Mouse (Mus musculus) embryonic stem cell, embryonic (primary cell): ENCODE measurements around the gene Fos.

ENCODE experiments used
- CTCF ChIA-PET, 4 experiments: fragments of 300-600 bp in 2 of 4; fragments of 350-600 bp in 2 of 4; sonication (Branson Sonifier 250); formaldehyde crosslinking; loops; one replicate each; lab custom pipeline; 2022; ENCODE audit warnings: inconsistent platforms in 2 of 4; lab: Charles Lee
- POLR2A ChIA-PET, 4 experiments: fragments of 300-600 bp in 2 of 4; fragments of 350-600 bp in 2 of 4; sonication (Branson Sonifier 250); formaldehyde crosslinking; loops; one replicate each; lab custom pipeline; 2022; ENCODE audit warnings: antibody characterized with exemption in 4 of 4, inconsistent platforms in 1 of 4; lab: Charles Lee

Fos gene

DNA sequence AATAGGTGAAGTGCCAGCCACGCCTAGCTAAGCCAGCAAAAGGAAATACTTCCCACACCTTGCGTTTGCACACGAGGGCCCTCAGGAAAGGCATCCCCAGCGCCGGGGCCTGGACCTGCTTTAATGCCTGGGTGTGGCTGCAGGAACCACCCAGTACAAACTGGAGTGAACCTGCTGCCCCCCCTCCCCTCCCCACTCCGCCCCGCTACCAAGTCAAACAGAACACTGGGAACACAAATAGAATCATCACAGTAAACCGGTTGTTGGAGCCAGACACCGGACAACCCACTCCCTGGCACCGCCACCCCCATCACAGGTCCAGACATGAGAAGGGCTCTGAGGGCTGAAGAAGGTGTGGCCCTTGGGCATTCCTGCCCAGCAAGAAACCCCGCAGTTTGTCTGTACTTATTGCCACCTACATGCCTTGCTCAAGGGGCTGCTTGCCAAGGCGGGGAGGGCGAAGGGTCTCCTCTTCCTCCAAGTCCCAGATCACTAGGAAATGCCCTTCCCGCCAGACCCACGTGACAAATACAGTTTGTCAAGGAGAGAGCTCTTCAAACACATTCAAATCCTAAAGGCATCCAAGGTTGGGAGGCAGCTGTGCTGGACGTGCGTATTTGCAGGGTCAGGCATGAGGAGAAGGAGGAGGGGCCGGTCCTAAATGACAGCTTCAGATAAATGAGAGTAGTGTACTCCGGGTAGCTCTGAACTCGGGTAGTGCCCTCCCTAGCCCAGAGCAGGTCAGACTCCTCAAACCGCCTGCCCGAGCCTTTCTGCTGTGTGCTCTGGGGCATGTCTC is 21.8 kb upstream of the Fos start:
- ChIA-PET POLR2A (interaction anchor here in 3 of 4 experiments (0.5 to 8.9 kb wide), 52 partner anchors 10 to 1523 kb away, joined by 3 to 392 read pairs (median 5); partner anchors contain the start of genes Fos (in 3 of the 3), Acyp1 (in 2 of the 3), Zc2hc1c (in 2 of the 3) and Nek9 (in 1 of the 3)), CTCF (interaction anchor here in 1 of 4 experiments (1.2 kb wide), 1 partner anchor 20 kb away, joined by 5 read pairs; no protein-coding TSS in a partner anchor)

DNA sequence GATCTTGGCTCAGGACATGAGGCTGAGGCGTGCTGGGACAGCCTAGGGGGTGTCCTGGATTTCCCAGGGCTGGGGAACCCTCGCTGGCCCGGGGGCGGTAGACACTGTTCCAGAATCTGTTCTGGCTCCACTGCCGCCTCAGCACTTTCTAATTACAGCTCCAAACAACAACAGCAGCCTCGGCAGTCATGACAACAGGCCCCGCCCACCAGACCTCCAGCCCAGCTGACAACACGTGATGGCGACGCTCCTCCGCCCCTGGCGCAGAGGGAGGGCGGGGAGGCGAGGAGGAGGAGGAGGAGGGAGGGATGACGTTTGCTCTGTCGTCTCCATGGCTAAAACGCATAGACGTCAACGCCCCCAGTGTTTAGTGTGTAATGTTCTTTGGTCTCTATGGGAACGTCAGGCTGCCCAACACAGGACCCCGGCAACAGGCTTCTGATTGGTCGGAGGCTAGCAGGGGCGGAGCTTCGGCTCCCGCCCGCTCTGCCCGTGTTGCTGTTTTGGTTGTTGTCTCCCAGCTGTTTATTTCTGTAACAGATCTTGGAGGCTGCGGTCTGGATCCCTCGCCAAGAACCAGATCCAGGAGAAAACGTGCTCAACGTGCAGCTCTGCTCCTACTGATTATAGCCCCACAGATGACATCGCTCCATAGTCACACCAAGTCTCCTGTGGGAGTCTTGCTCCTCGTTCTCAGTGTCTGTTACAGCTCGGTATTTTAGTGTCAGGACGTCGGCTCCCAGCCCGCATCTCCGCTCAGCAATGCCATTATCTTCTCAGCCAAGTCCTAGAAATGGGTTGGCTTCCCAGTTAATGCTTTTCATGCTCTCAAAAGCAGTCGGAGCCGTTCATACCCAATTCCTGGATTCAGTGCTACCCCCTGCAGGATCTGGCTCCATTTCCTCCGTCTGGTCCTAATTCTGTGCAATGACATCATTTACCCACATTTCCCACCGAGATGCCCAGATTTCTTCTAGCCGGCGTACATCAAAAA is 18.3 kb upstream of the Fos start:
- ChIA-PET CTCF (interaction anchor here in 3 of 4 experiments (0.9 to 1.8 kb wide), 7 partner anchors 17 to 150 kb away, joined by 3 to 15 read pairs (median 3); partner anchors contain the start of gene Fos (in 1 of the 3)), POLR2A (interaction anchor here in 3 of 4 experiments (0.5 to 8.9 kb wide), 103 partner anchors 8 to 1347 kb away, joined by 3 to 392 read pairs (median 4); partner anchors contain the start of genes Fos (in 3 of the 3), Nek9 (in 2 of the 3), Tmed10 (in 2 of the 3) and Eif2b2 (in 1 of the 3))

DNA sequence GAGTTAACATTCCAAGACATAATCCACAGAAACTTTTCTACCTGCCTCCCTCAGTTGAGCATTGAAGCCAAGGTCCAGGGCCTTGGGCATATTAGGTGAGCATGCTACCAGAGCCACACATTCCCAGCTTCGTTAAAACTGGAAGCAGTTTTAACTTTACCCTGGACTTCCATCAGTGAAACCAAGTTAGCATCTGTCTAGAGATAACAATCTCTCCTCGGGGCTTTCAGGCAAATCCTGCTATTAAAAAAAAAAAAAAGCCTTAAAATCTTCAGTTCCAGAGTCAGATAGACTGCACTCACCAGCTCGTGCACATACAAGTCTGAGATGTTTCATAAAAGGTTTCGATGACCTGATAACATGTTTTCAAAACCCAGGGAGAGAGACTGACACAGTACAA is 17.4 kb upstream of the Fos start:
- ChIA-PET CTCF (interaction anchor here in 1 of 4 experiments (0.7 to 1.1 kb wide), 2 partner anchors 17 to 127 kb away, joined by 3 read pairs; partner anchors contain the start of gene Fos), POLR2A (interaction anchor here in 3 of 4 experiments (0.6 to 8.9 kb wide), 38 partner anchors 10 to 1346 kb away, joined by 3 to 392 read pairs (median 6); partner anchors contain the start of genes Fos (in 3 of the 3), Prox2 (in 1 of the 3) and Tmed10 (in 1 of the 3))

DNA sequence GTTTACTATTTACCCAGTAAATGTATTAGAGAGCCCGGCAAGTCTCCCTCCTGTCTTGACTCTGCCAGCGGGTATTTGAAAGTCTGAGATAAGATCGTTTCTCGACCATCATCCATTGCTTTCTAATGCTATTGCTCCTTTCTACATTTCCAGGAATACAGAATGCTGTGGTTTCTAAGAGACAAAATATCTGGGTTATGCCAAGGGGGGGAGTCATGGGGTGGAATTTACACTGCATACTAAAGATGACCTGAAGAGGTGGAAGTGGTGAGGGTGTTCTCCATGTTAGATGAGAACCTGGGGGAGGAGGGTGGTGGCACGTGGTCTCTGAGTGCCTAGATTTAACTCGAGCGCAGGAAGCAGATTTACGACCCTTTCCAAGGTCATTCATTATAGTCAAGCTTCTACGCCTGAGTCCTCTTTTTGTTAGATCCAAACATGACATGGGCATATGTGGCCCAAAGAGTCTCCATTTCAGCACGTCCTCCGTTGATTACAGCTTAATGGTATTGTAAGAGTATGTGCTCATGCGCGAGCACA is 16.7 kb upstream of the Fos start:
- ChIA-PET CTCF (interaction anchor here in 1 of 4 experiments (0.7 to 1.1 kb wide), 2 partner anchors 16 to 128 kb away, joined by 3 read pairs; partner anchors contain the start of gene Fos), POLR2A (interaction anchor here (0.6 to 8.9 kb wide), 15 partner anchors 10 to 1727 kb away, joined by 3 to 392 read pairs (median 4); partner anchors contain the start of gene Fos (in 3 of the 4))

DNA sequence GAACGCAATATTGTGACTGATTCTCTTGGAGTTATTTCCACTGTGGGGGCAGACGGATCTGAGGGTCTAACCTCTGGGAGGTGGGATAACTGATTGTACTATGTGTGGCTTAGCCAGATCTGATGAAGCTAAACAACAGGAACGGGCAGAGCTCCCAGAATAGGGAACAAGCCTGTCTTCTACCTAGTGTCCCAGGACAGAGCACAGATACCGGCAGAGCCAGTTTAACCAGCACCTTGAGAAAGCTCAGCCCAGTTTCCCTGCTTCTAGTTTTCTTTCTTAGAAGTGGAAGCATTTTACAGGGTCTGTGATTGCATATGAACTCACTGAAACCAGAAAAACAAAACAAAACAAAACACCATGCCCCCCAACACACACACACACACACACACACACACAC is 13.9 kb upstream of the Fos start:
- ChIA-PET POLR2A (interaction anchor here in 3 of 4 experiments (0.5 to 7.5 kb wide), 12 partner anchors 8 to 794 kb away, joined by 3 to 127 read pairs (median 4); partner anchors contain the start of gene Fos (in 3 of the 3)), CTCF (interaction anchor here in 2 of 4 experiments (1.1 to 1.3 kb wide), 2 partner anchors 13 to 38 kb away, joined by 3 read pairs; no protein-coding TSS in a partner anchor)

DNA sequence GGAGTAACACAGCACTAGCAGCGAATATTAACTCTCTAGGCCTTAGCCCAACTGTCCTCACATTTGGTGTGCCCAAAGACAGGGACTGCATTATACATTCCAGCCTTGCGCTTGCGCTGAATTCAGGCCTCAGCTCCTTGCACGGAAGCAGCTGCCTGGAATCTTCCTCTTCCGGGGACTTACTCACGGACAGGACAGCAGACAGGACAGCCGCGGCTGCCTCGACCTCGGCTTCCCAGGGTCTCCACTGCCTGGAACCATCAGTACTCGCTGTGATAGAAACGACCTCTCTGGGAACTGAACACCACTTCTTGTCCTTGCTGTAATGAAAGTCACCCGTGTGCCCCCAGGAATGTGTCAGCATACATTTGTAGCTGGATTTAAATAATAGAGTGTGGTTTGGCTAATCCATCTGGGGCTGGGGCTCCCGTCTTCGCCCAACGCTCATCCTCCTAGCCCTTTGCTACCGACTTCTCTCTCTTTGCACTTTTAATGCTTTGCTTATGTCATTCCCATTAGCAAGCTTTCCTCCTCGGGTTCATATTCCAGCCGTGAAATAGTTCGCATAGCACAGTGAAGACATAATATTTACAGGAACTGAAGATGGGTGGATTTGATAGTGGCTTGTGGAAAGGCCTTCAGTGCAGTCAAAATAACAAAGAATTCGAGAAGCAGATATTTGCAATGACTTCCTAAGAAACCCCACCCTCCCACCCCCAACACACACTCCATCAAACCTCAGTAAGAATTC is 11.6 kb upstream of the Fos start:
- ChIA-PET POLR2A (interaction anchor here in 3 of 4 experiments (0.7 to 7.5 kb wide), 16 partner anchors 7 to 28 kb away, joined by 3 to 127 read pairs (median 4); partner anchors contain the start of gene Fos (in 3 of the 3)), CTCF (interaction anchor here (0.7 to 1.2 kb wide), 4 partner anchors 17 to 267 kb away, joined by 3 to 5 read pairs (median 4); no protein-coding TSS in a partner anchor)

DNA sequence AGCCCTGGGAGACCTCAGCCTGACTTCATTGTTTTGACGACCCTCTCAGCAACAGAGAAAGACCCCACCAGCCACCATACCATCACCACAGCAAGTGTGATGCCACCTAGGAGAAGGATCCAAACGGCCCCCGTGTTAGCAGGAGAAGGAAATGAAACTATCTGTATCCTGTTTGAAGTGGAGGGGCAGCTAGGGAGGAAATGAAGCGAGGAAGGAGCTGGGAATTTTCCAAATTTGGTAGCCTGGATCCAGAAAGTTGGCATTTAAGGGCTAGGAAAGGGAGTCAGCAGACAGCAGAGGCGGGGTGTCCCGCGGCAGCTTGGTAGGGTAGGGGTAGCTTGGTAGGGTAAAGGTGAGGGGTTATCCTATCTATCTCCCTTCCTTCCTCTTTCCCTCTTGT is 10.9 kb upstream of the Fos start:
- POLR2A ChIA-PET: interaction anchor here in 3 of 4 experiments (0.7 to 7.5 kb wide), 12 partner anchors 8 to 29 kb away, joined by 3 to 127 read pairs (median 4); partner anchors contain the start of gene Fos (in 3 of the 3)
- CTCF ChIA-PET: interaction anchor here in 2 of 4 experiments (0.7 kb wide), 2 partner anchors 25 to 82 kb away, joined by 4 to 5 read pairs; no protein-coding TSS in a partner anchor

DNA sequence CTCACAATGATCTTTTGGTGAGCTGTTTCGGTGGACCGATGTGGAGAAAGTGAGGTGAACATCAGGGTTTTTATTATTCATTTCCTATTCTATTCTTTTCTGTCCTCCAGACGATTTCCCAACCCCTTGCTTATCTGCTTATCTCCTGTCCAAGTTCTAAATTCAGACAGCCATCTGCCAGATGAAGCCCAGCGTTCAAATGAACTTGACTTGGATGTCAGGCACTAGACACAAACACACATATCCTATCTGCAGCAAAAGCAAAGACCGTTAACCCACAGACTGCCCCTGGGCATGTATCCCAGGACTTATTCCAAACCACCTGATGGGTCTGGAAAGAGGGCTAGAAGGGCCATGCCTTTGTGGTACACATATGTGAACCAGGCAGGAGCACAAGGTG is 9.3 kb upstream of the Fos start:
- ChIA-PET CTCF (interaction anchor here in 1 of 4 experiments (0.7 kb wide), 1 partner anchor 168 kb away, joined by 3 read pairs; no protein-coding TSS in a partner anchor), POLR2A (interaction anchor here in 3 of 4 experiments (0.8 to 7.5 kb wide), 4 partner anchors 8 to 11 kb away, joined by 3 to 127 read pairs (median 6); partner anchors contain the start of gene Fos (in 2 of the 3))

DNA sequence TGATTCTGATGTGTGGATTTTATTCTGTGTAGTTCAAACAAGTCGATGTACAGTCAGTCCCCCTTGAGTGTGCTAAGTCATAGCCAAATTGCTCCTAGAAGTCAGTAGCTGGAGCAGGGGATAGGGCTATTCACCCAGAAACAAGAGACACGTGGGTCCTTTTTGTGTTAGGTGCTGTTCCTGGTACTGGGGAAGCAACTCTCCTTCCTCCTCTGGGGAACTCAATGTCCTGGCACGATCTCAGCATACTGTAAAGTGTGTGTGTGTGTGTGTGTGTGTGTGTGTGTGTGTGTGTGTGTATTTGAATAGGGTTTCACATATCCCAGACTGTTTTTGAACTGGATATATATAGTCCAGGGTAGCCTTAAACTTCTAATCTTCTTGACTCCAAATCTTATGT is 8.8 kb upstream of the Fos start:
- ChIA-PET POLR2A (interaction anchor here in 2 of 4 experiments (0.6 to 7.5 kb wide), 5 partner anchors 8 to 127 kb away, joined by 3 to 127 read pairs (median 5); partner anchors contain the start of gene Fos (in 1 of the 2)), CTCF (interaction anchor here in 1 of 4 experiments (0.7 kb wide), 1 partner anchor 168 kb away, joined by 3 read pairs; no protein-coding TSS in a partner anchor)

DNA sequence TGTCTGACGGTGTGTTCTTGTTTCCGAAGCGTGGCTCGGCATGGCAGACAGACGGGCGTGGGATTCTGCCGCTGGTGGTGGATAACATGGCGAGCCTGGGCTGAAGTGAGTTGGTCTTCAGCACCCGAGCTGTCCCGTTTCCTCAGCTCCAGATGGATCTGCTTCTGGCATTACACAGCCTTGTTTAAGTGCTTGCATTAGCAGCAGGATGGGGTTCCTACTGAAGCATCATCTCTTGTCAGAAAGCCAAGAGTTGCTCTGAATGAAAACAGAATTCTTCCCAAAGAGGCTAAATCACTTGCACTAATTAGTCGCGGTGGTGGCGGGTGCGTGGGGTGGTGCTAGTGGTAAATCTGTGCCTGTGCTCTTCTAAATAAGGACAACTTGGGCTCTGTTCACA is 5.8 kb upstream of the Fos start:
- CTCF ChIA-PET: interaction anchor here in 2 of 4 experiments (0.7 to 1.2 kb wide), 2 partner anchors 24 to 92 kb away, joined by 3 to 9 read pairs; no protein-coding TSS in a partner anchor
- POLR2A ChIA-PET: interaction anchor here in 3 of 4 experiments (0.7 to 2.2 kb wide), 11 partner anchors 8 to 31 kb away, joined by 3 to 28 read pairs (median 4); no protein-coding TSS in a partner anchor

DNA sequence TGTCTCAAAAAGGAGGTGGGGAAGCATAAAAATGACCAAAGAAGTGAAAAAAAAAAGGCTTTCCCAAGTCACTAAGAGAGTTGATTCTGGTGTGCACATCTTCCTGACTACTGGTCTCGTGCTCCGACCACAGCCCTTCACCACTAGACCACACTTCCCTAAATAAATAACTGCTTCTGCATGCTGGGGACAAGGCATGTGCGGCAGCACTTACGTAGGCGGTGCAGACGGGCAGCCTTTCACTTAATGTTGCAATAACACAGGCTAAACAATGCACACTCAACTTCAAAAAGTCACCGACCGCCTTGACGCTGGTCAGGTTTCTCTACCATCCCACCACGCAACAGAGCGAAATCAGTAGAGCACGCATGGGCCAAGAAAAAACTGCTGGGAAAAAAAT is 5.0 kb upstream of the Fos start:
- ChIA-PET CTCF (no interaction called here), POLR2A (interaction anchor here in 3 of 4 experiments (0.6 to 2.0 kb wide), 9 partner anchors 9 to 92 kb away, joined by 3 to 15 read pairs (median 4); no protein-coding TSS in a partner anchor)

DNA sequence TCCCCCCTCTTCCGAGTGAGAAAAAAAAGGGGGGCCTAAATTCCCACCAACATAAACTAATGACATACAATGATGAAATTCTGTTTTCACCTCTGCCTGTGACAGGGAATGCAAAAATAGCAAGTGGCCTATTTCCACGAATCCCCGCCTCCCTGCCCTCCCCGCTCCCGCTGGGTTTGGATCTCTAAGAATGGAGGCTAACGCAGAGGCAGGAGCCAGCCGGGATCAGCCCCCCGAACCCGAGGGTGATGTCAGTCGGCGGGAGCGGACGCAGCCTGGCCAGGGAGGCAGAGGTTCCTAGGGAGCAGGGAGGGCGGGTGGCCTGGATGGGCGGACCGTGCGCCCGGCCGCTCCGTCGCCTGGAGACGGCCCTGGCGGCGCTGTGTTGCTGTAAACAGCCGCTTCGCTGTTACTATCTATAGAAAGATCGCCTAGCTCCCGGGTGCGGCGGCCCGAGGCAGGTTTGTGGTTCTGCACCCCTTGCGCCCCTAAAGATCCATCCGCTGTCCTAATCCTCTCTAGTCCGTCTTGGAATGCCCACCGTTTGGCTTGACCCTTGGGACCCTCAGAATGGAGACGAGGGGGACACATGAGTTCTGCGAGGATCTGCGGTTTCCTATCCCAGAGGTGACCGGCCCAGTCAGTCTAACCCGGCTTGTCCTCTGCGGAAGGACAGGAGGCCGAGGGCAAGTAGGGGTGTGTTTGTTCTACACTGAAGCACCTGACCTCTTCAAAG is 1.6 kb upstream of the Fos start:
- POLR2A ChIA-PET: interaction anchor here in 3 of 4 experiments (0.5 to 8.6 kb wide), 79 partner anchors 8 to 1319 kb away, joined by 3 to 392 read pairs (median 6); partner anchors contain the start of genes Acyp1 (in 2 of the 3), Tmed10 (in 2 of the 3), Zc2hc1c (in 2 of the 3) and Erg28 (in 1 of the 3)
- CTCF ChIA-PET: interaction anchor here in 3 of 4 experiments (0.5 to 3.1 kb wide), 16 partner anchors 11 to 326 kb away, joined by 3 to 15 read pairs (median 4); partner anchors contain the start of gene Mlh3 (in 1 of the 3)

DNA sequence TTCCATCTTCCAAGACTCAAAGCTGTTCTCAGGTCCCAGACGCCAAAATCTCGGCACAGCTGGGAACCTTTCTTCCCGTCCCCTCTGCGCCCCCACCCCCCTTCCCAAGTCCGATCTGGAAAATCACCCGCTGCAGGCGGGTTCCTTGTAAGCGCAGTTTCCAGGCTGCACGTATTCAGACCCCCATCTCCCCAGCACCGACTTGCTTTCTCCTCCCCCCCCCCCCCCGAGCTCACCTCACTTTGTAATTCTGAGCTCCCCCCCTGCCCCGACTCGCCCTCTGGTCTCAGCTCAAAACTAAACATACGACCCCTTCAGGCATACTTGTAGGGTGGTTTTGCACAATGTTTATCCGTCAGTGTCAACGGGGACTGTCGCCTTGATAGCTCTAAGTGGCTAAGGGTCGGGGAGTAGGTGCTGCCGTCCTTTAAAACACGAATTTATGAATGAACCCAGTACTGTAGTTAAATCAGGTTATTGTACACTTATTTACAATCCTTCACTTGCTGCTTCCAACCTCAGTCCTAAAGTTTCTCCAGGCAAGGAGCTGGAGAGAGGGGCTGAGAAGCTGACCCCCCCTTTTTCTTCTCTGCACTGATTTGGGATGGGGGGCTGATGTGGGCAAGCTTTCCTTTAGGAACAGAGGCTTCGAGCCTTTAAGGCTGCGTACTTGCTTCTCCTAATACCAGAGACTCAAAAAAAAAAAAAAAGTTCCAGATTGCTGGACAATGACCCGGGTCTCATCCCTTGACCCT is 857 bp upstream of the Fos start:
- CTCF ChIA-PET: interaction anchor here (0.5 to 3.1 kb wide), 28 partner anchors 10 to 552 kb away, joined by 3 to 15 read pairs (median 4); partner anchors contain the start of gene Mlh3 (in 1 of the 4)
- POLR2A ChIA-PET: interaction anchor here (0.5 to 8.6 kb wide), 117 partner anchors 8 to 1320 kb away, joined by 3 to 392 read pairs (median 4); partner anchors contain the start of genes Acyp1 (in 3 of the 4), Zc2hc1c (in 3 of the 4), Tmed10 (in 2 of the 4) and Erg28 (in 1 of the 4)
